Mouse (Mus musculus): ENCODE measurements at regions not wholly inside any gene's neighbourhood (a gene's known extent, or its start where the extent isn't known, plus 50 kb on each side); places are given as distances from the start of the nearest gene placed in this dataset. TPM values are rescaled to one million over a fixed set of nuclear protein-coding genes. Genes with fewer than 3 reads are reported as not detected.

GRCm38 (mm10) chr10:60891476-60892170 is 60.2 kb upstream of the Unc5b start:
- ATAC-seq (ENCODE audit: insufficient number of reproducible peaks, low FRiP score, low TSS enrichment, low read depth) (no peak), DNase-seq (ENCODE audit: low spot score) (no peak)
- no peaks in the 10 kb centered on the region for H3K36me3 ChIP-seq (ENCODE audit: control insufficient read depth, insufficient read depth, low read length)
- no peak overlapping the region for H3K9ac ChIP-seq (ENCODE audit: low read length)
- no peak overlapping the region for H3K4me2 ChIP-seq (ENCODE audit: low read depth, severe bottlenecking)
- H3K9me3 ChIP-seq (ENCODE audit: control insufficient read depth, low read length) = no peaks in the 10 kb centered on the region
- H3K4me1 ChIP-seq (ENCODE audit: control insufficient read depth, insufficient read depth, low read length) = peaks cover 7% of the 10 kb centered on the region; the same call in 1 of the 2 replicates
- H3K4me3 ChIP-seq (ENCODE audit: low read depth, low read length) = no peak overlapping the region
- H3K27me3 ChIP-seq (ENCODE audit: control insufficient read depth, insufficient read depth, low read length) = no peaks in the 10 kb centered on the region
- 89% methylated on average over 13 of the region's 13 CpGs for WGBS
- H3K27ac ChIP-seq (replicated peaks; ENCODE audit: low read depth, low read length) = no peak overlapping the region

- H3K36me3 ChIP-seq (ENCODE audit: control insufficient read depth, insufficient read depth, low read length) = no peaks in the 10 kb centered on the region
- ATAC-seq (ENCODE audit: insufficient number of reproducible peaks, low FRiP score, low TSS enrichment, low read depth) (no peak), DNase-seq (ENCODE audit: low spot score) (no peak)
- no peaks in the 10 kb centered on the region for H3K27me3 ChIP-seq (ENCODE audit: control insufficient read depth, insufficient read depth, low read length)
- no peak overlapping the region for H3K4me2 ChIP-seq (ENCODE audit: low read depth, severe bottlenecking)
- H3K27ac ChIP-seq (replicated peaks; ENCODE audit: low read depth, low read length) = no peak overlapping the region
- H3K9ac ChIP-seq (ENCODE audit: low read length) = no peak overlapping the region
- H3K9me3 ChIP-seq (ENCODE audit: control insufficient read depth, low read length) = no peaks in the 10 kb centered on the region
- WGBS = 87% methylated on average over 13 of the region's 13 CpGs
- no peak overlapping the region for H3K4me3 ChIP-seq (ENCODE audit: low read depth, low read length)
- peaks cover 11% of the 10 kb centered on the region for H3K4me1 ChIP-seq (ENCODE audit: control insufficient read depth, insufficient read depth, low read length)
These were observed 58.4 kb upstream of the Unc5b start for GRCm38 (mm10) chr10:60889792-60890191.

GRCm38 (mm10) chr10:60888541-60888940 is 57.2 kb upstream of the Unc5b start:
- Histone ChIP-seq H3K36me3 (ENCODE audit: control insufficient read depth, insufficient read depth, low read length) (no peaks in the 10 kb centered on the region), H3K27me3 (ENCODE audit: control insufficient read depth, insufficient read depth, low read length) (no peaks in the 10 kb centered on the region), H3K9ac (ENCODE audit: low read length) (no peak overlapping the region), H3K4me3 (ENCODE audit: low read depth, low read length) (no peak overlapping the region), H3K4me1 (ENCODE audit: control insufficient read depth, insufficient read depth, low read length) (peaks cover 11% of the 10 kb centered on the region), H3K27ac (replicated peaks; ENCODE audit: low read depth, low read length) (no peak overlapping the region), H3K4me2 (ENCODE audit: low read depth, severe bottlenecking) (no peak overlapping the region), H3K9me3 (ENCODE audit: control insufficient read depth, low read length) (no peaks in the 10 kb centered on the region)
- DNase-seq (ENCODE audit: low spot score) = no peak
- 76% methylated on average over 7 of the region's 7 CpGs for WGBS
- no peak for ATAC-seq (ENCODE audit: insufficient number of reproducible peaks, low FRiP score, low TSS enrichment, low read depth)

- ATAC-seq (ENCODE audit: insufficient number of reproducible peaks, low FRiP score, low TSS enrichment, low read depth) (peak; percentile 59; the same call in 1 of the 2 replicates), DNase-seq (ENCODE audit: low spot score) (peak; percentile 67)
- no peaks in the 10 kb centered on the region for H3K36me3 ChIP-seq (ENCODE audit: control insufficient read depth, insufficient read depth, low read length)
- 29% methylated on average over 25 of the region's 25 CpGs for WGBS
- no peak overlapping the region for H3K4me3 ChIP-seq (ENCODE audit: low read depth, low read length)
- H3K4me2 ChIP-seq (ENCODE audit: low read depth, severe bottlenecking) = peak overlapping the region; percentile 40
- no peak overlapping the region for H3K27ac ChIP-seq (replicated peaks; ENCODE audit: low read depth, low read length)
- no peaks in the 10 kb centered on the region for H3K27me3 ChIP-seq (ENCODE audit: control insufficient read depth, insufficient read depth, low read length)
- no peak overlapping the region for H3K9ac ChIP-seq (ENCODE audit: low read length)
- H3K9me3 ChIP-seq (ENCODE audit: control insufficient read depth, low read length) = no peaks in the 10 kb centered on the region
- H3K4me1 ChIP-seq (ENCODE audit: control insufficient read depth, insufficient read depth, low read length) = peaks cover 11% of the 10 kb centered on the region
These were observed 54.2 kb upstream of the Unc5b start for GRCm38 (mm10) chr10:60885348-60886275.

- no peak for DNase-seq (ENCODE audit: low spot score)
- H3K4me2 ChIP-seq (ENCODE audit: low read depth, severe bottlenecking) = no peak overlapping the region
- ATAC-seq (ENCODE audit: insufficient number of reproducible peaks, low FRiP score, low TSS enrichment, low read depth) = no peak
- no peak overlapping the region for H3K27ac ChIP-seq (replicated peaks; ENCODE audit: low read depth, low read length)
- no peaks in the 10 kb centered on the region for H3K36me3 ChIP-seq (ENCODE audit: control insufficient read depth, insufficient read depth, low read length)
- H3K9me3 ChIP-seq (ENCODE audit: control insufficient read depth, low read length) = no peaks in the 10 kb centered on the region
- H3K27me3 ChIP-seq (ENCODE audit: control insufficient read depth, insufficient read depth, low read length) = no peaks in the 10 kb centered on the region
- H3K9ac ChIP-seq (ENCODE audit: low read length) = no peak overlapping the region
- H3K4me3 ChIP-seq (ENCODE audit: low read depth, low read length) = no peak overlapping the region
- H3K4me1 ChIP-seq (ENCODE audit: control insufficient read depth, insufficient read depth, low read length) = peaks cover 11% of the 10 kb centered on the region
- WGBS = 95% methylated on average over 5 of the region's 5 CpGs
These were observed 53.4 kb upstream of the Unc5b start for GRCm38 (mm10) chr10:60884806-60885205.

MicroRNAs encoded in the stretch of these regions (microRNA counts, 519-probe panel; counts per million panel counts)
- not detected for microRNA mmu-miR-466j

Small RNA genes lying in the stretch of these regions (microRNA-seq; reads per million reads assigned to microRNA genes)
- gene Mir466j (not detected), gene Mir6408 (not detected)

All from limb, embryonic 11.5 days (tissue).